Mouse (Mus musculus): ENCODE measurements around the gene Usp33.

The Usp33 gene

GRCm38 (mm10) chr3:152342961-152343517 lies 3.2 kb upstream of the Usp33 start:
- DNase-seq = peak; percentile 43

GRCm38 (mm10) chr3:152346633-152347141 lies 409 bp downstream of the Usp33 start:
- peak; percentile 42 for DNase-seq

- no peak for DNase-seq
These were observed 949 bp downstream of the Usp33 start for GRCm38 (mm10) chr3:152347227-152347626.

- no peak for DNase-seq
These were observed 1.9 kb downstream of the Usp33 start for GRCm38 (mm10) chr3:152348011-152348830.

- no peak for DNase-seq
These were observed 4.2 kb downstream of the Usp33 start for GRCm38 (mm10) chr3:152350431-152350830.

GRCm38 (mm10) chr3:152350966-152351365 lies 4.7 kb downstream of the Usp33 start:
- DNase-seq = no peak

- DNase-seq = no peak
These were observed 6.0 kb downstream of the Usp33 start for GRCm38 (mm10) chr3:152352289-152352688.

- DNase-seq = no peak
These were observed 7.3 kb downstream of the Usp33 start for GRCm38 (mm10) chr3:152353434-152354177.

- peak; percentile 59 for DNase-seq
These were observed 9.1 kb downstream of the Usp33 start for GRCm38 (mm10) chr3:152355361-152355760.

GRCm38 (mm10) chr3:152356751-152357150 lies 10.5 kb downstream of the Usp33 start:
- DNase-seq = no peak

GRCm38 (mm10) chr3:152359151-152359550 lies 12.9 kb downstream of the Usp33 start:
- no peak for DNase-seq

GRCm38 (mm10) chr3:152364181-152364580 lies 17.9 kb downstream of the Usp33 start:
- no peak for DNase-seq

- no peak for DNase-seq
These were observed 29.8 kb downstream of the Usp33 start for GRCm38 (mm10) chr3:152376063-152376462.

- DNase-seq = no peak
These were observed 37.8 kb downstream of the Usp33 start for GRCm38 (mm10) chr3:152384106-152384505.

GRCm38 (mm10) chr3:152395350-152396277 lies 49.3 kb downstream of the Usp33 start, which contains the start of gene Zzz3:
Gene Zzz3, plus strand, starts transcription at chr3:152395473.
- DNase-seq = peak; percentile 92

GRCm38 (mm10) chr3:152396278-152396987 lies 50.2 kb downstream of the Usp33 start:
- DNase-seq = peak; percentile 99

- DNase-seq = no peak
These were observed 50.7 kb downstream of the Usp33 start for GRCm38 (mm10) chr3:152396988-152397314.

- DNase-seq = no peak
These were observed 51.2 kb downstream of the Usp33 start for GRCm38 (mm10) chr3:152397335-152397940.

- no peak for DNase-seq
These were observed 54.2 kb downstream of the Usp33 start for GRCm38 (mm10) chr3:152400441-152400840.

GRCm38 (mm10) chr3:152400875-152401274 lies 54.6 kb downstream of the Usp33 start:
- no peak for DNase-seq

GRCm38 (mm10) chr3:152401964-152402670 lies 55.8 kb downstream of the Usp33 start:
- peak; percentile 28 for DNase-seq
